Mouse (Mus musculus) layer of hippocampus, postnatal 25 days (tissue): Measurements from ENCODE around the gene Hoxd12. TPM values are rescaled to one million over a fixed set of nuclear protein-coding genes. Genes with fewer than 3 reads are reported as not detected.
A peak's percentile ranks its signal among the peaks of the same experiment; 100 is the strongest.

Experiments
- DNase-seq, 2 experiments: peaks; one replicate each; pipeline ENCODE4 v3.0.0; 2022; ENCODE audit warnings: mixed read lengths in 2 of 2, low spot score in 1 of 2; ENCODE audit errors: extremely low spot score in 1 of 2
- total RNA-seq, 2 experiments: library from RNA; stranded (reverse); gene quantifications; 2 replicates each; pipeline ENCODE4 v1.2.3; 2021

Hoxd12 gene
- not detected for total RNA-seq

DNA sequence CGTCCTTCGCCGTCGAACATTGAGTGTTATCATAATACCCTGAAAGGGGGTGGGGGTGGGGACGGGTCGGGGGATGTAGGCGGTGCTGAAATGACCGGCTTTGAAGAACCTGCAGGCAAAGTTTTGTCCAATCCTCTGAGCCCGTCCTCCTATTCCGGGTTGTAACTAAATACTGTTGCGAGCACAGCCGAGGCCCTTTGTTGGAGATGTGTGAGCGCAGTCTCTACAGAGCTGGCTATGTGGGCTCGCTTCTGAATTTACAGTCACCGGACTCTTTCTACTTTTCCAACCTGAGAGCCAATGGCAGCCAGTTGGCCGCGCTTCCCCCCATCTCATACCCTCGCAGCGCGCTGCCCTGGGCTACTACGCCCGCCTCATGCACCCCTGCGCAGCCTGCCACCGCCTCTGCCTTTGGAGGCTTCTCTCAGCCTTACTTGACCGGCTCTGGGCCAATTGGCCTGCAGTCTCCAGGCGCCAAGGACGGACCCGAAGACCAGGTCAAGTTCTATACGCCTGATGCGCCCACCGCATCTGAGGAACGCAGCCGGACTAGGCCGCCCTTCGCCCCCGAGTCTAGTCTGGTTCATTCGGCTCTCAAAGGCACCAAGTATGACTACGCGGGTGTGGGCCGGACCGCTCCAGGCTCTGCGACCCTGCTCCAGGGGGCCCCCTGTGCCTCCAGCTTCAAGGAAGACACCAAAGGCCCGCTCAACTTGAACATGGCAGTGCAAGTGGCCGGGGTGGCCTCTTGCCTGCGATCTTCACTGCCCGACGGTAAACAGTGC is at the start of gene Hoxd12:
Gene Hoxd12 (plus strand): TSS at position 133 of the 785 bp plus-strand sequence.
- no peak for DNase-seq

DNA sequence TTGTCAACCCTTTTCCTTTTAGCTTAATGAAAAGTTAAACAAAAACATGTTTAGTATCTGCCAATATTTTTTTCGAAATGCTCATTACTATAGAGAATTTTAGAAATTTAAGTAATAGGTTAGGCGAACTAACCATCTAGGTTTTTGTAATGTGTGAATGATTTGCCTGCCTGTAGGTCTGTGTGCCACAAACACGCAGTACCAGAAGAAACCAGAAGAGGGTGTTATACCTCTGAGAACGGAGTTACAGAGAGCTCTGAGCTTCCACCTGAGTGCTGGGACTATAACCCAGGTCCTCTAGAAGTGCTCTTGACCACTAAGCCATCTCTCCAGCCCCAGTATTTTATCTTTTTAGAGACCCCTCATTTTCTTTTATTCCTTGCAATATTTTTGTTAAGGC is 39.4 kb upstream of the Hoxd12 start:
- no peak for DNase-seq

DNA sequence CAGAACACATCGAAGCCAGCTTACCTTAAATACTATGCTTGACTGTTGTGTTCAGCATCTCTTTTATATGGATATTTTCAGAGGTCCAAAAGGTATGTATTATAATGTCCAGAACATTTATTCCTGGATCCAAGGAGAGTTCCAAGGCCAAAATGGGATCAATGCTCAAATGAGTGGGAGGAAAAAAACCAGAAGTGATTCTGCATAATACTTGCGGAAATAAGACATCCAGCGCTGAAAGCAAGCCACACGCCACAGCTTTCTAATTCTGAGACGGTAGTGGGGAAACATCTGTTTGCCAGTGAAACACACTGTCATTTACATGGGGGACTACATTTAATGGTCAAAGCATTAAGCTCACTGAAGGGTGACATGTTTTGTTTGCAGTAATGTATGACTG is 32.4 kb upstream of the Hoxd12 start:
- no peak for DNase-seq

DNA sequence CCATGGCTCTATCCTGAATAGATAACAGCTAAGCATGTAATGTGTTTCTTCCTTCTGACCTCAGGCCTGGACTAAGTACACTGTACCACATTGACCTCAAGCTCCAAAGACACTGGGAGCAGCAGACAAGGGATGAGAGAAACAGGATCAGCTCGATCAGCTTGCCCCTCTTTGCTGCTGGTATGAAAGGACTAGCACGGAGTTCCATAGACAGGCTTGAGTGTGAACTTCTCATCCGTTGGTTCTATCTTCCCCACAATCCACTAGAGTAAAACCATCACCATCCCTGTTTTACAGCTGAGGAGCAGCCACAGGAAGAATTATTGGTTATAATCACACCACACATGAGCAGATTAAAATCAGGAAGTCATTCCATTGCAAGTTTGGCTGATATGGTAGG is 29.2 kb upstream of the Hoxd12 start:
- no peak for DNase-seq

DNA sequence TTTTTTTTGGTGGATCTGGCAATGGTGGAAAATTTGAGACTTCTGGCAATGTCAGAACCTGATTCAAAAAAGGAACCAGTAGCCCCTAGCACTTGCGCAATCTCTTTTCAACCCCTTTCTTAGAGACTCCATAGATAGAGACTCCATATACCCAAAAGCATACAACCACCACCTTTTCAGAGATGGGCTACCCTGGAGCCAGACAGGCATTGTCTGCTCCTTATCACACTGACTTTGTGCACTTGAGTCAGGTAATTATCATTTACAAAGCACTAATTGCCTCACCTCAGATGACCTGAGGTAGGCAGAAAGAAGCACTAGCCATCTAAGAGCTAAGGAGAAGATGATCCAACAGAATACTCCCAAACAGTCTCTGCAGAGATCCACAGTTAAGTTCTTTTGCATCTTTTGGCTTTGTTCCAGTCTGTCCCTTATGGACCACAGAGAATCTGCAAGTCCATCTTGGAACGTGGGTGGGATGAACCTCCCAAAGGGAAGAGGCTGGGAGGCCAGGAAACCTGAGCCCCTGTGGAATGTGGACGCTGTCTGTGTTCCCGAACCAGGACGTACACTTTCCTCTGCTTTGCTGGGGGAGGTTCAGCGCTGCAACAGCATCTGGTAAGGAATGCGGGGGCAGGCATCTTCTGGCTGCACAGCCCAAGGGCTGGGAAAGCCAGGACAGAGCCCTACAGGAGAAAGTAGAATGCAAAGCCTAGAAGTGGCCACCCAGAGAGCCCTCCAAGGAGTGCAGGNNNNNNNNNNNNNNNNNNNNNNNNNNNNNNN is 27.5 kb upstream of the Hoxd12 start:
- no peak for DNase-seq

DNA sequence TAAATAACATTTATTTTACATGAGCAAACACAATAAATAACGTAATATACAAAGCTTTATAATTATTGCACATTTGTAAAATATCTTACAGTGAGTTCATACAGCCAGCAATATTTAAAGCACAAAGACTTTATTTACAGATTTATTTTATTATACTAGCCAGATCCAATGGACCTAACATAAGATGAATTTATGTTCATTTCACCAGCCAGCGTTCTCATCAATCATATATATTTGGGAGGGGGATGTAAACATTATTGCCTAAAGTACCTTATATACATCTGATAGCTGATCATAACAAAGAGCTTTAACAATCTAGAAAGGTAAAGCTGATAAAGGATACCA is 21.8 kb upstream of the Hoxd12 start:
- no peak for DNase-seq

DNA sequence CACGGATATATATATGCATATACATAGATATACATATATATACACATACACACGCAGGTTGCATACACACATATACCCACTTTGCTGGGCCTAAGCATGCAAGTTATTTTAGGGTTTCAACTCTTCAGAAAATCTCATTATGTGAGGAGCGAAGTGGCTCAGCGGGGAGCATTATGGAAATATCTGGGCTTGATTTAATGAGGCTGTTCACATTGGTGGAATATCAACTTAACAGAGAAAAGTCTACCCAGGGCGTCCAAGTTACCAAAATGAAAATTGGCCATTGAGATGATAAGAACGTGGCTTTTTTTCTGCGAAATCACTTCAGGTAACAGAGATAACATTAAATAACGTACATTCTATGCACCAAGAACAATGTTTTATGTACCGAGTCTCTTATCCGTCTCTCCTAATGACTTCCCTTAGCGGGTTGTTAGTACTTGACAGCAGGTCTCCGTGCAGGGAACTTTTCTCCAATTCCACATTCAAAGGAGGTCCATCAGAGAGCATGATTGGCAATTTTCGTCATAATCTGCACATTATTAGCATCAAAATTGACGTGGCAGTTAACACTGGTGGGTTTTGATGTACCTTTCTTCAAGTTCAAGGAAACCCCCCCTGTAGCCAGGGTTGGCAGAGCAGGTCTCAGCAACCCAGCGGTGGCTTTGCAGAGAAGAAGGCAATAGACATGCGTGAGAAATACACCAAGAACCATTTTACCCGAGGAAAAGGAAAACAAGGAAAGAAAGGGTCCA is 20.9 kb upstream of the Hoxd12 start:
- no peak for DNase-seq

DNA sequence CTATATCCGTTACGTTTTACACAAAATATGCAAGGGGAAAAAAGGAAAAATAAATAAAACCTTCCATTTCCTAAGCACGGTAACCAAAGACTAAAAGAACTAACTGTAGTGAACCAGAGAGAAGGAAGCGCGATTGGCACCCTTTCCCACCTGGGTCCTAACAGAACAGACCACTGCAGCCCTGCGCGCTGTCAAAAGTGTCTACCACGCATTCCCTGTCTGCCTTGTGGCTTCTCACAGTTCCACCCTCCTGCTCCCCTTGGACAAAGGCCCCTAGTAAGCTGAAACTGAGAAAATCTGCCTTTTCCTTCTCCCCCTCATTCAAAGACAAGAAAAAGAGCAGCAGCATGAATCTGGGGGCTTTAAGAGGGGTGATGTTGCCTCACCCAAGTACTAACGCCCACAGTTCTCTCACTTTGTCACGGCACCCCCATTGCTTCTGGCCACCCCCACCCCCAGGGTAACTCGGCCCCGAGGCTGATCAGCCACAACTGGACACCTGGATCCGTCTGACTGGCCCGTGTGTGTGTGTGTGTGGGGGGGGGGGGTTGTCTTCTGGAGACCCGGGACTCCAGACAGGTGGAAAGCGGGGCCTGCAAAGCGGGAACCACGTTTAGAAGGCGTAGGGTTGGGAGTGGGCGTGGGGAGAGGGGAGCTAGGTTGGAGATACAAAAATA is 19.9 kb upstream of the Hoxd12 start:
- DNase-seq: no peak

DNA sequence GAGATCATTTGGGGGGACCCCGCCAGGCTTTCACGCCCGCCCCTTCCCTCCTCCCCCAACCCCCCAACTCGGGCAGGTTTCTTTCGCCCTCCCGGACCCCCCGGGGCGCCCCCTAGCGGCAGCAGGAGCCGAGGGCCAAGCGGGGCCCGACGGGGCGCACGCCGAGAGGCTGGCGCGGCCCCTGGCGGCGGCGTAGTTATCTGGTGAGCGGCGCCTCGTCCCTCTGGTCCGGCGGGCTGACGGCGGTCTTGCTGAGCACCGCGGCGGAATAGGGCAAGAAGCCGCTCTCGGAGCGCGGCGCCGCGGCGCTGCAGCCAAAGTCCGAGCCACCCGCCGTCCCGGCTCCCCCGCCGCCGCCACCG is 19.4 kb upstream of the Hoxd12 start:
- DNase-seq: no peak

DNA sequence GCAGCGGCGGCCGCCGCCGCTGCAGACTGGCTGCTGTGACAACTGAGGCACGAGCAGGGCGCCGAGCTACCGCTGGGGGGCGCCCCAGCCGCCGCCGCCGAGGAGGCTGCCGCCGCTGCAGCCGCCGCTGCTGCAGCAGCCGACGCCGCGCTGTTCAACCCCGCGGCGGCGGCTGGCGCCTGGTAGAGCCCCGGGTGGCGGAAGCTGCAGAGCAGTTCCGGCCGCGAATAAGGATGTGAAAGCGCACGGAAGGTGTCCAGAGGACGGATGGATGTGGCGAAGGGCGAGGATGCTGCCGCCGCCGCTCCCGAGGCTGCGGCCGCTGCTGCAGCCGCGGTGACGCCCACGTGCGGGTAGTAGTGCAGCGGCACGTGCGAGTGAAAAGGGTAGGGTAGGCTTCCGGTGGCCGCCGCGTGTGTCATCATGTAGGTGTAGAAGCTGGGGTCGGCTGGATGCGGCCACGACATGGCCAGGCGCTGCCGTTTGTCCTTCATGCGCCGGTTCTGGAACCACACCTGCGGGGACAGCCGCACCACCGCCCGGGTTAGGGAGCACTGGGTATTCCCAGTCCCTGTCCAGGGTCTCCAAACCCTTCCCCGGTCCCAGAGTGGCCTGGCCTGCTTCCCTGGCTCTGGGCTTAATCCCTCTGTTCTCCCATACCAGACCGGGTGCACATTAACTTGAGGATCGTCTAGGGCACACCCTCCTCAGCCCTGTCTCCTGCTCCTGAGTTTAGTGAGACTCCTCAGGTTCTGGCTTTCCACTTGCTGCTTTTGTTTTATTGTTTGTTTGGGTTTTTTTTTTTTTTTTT is 18.8 kb upstream of the Hoxd12 start:
- no peak for DNase-seq

DNA sequence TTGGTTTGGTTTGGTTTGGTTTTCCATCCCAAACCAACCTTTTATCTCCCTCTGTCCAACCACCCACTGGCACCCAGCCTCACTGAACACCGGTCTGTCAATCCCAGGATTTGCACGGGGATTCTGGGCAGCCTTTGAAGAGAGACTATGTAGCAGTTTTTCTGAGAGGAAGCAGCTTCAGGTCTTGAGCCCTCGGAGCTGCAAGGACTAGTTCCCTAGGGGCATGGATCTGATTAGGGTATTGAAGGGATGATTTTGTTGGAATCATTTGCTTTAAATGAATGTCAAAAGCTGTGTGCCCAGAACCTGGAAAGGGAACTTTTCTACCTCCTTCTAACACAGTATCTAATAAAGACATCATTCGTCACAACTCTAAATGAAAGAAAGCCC is 18.2 kb upstream of the Hoxd12 start:
- no peak for DNase-seq

DNA sequence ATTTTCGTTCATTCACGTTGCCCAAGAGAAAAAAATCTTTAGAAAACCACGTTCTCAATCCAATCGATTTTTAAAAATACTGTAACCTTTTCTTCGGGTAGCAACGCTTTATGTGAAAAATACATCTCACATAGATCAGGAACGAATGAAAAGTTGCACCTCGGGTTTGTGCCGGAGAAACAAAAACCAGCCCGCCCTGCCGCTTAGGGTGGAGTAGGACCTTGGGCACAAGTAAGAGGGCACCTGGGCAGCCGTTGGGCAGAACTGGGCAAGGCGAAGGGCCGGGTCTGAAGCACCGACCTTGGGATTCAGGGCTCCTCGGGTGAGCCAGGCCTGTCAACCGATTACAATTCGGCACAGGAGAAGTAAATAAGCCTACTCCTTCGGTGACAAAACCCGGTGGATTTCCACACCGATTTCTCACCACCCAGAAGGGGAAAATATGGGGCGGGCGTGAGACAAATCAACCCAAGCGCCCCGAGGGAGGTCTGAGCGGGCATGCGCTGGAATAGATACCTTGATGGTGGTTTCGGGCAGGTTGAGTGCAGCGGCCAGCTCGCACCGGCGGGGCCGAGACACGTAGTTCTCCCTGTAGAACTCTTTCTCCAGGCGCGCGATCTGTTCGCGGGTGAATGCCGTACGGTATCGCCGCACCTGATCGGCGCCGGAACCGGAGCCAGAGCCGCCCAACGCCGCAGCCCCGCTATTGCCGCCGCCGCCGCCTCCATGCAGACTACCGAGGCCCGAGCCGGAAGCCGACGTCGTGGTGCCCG is 17.4 kb upstream of the Hoxd12 start:
- DNase-seq: no peak

DNA sequence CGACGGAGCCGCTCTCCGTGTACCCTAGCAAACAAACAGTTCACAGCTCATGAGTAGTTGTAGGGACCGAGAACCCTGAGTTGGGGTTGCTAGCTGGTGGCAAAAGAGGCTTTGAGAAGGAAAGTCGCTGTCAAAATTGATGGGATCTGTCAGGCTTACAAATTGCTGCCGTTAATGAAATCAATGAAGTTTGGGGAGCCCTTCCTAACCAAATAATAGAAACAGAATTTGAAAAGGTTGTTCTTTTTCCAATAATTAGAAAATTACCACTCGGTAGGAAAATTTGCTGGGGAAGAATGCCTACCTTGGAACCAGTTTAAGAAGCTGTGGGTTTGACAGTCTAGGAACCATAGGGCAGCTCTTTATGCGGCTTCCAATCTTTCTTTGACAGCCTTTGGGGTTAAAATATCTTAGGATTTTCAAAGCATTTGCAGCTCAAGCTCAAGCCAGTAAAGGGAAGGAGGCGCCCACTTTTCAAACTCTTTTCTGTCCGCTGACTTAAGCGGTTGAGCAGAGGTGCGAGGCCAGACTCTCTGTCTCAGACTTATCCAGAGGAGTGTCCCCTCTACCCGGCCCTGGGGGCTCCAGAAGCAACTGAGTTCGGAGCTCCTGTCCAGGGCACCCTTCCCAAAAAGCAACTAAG is 16.7 kb upstream of the Hoxd12 start:
- DNase-seq: no peak

DNA sequence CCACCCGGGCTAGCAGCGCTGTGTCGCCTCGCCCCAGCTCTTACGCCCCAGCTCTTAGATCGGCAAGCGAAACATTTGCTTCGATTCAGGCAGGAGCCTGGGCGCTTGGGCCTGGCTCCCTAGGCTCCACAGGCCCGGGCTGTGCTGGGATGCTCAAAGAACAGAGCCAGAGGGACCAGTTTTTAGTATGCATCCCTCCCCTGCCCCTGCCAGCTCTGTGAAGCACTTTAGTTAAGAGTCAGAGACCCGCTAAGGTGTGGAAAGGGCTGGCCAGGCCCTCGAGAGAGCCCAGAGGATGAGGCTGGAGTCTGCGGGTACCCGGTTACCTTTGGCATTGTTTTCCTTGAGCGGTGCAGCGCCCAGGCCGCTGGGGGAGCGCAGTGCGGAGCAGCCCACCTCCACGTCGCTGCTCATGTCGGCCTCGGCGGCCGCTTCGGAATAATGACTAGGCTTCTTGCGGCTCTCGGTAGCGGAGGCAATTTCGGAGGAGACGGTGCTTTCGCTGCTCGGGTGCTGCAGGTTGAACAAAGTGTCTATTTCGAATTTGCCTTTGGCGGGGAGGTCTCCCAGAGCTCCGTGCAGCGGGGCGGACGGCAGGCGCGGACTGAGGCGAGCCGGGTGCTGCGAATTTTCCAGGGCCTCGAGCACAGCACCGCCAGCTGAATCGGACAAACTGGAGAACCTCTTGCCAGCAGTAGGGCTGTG is 16.0 kb upstream of the Hoxd12 start:
- DNase-seq: no peak

DNA sequence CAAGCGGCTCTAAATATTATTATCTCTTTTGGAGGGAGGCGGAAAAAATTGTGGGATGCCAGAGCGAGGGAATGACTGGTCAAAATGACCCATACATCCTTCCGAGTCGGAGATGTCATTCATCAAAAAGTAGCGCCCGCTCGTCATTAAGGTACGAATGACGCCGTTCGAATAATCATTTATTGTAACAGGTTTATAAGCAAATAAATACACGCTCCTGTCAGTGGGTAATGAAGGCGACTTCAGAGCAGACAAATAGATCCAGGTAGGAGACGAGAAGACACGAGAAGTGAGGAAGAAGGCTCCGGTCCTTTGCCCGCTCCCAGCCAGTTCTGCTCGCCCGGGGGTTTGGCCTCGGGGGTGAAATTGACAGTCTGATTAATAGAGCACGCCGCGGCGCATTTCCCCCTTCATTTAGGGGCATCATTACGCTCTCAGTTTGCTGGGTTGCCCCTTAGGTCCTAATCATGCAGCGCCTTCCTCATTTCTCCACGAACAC is 15.3 kb upstream of the Hoxd12 start, which contains the start of gene Evx2:
Gene Evx2 (minus strand): TSS at position 51 of the 499 bp plus-strand sequence.
- no peak for DNase-seq

DNA sequence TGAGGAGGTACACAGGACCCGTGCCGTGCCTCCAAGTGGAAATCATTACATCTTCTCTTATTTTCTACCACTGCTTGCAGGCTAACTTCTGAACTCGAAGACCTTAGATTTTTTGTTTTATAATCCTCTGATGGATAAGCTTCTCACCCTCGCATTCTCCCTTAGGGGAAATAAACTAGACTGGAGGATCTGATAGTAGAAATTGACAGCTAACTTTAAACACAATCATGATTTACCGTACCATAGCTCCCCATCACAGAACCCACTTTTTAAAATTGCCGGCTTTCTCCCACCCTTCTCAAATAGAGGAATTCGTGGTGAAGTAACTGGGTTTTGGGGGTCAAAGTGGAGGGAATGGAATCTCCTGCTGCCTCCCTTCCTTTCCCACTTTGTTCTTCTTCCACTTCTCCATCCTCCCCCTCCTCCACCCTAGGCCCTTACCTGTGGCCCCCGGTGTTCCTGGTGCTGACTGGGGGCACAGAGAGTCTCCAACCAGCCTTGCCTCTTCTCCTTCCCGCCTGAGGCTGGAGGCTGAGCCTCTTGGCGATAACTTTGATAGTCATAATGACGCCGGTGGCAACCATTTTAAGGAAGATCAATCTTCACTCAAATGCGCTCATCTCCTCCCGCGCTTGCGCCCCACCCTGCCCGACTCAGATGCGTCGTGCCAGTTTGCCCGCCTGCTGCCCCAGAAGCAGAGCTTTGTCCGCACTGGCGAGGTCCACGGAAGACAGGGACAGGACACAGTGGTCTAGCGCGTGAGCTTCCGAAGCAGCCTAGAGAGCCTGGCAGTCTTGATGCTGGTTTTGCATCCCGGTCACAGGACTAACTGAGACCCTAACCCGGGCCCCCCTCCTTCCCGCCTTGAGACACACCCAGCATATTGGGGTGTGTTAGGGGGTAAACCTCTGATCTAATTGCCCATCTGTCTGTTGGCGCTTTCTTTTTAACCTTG is 14.1 kb upstream of the Hoxd12 start:
- no peak for DNase-seq

DNA sequence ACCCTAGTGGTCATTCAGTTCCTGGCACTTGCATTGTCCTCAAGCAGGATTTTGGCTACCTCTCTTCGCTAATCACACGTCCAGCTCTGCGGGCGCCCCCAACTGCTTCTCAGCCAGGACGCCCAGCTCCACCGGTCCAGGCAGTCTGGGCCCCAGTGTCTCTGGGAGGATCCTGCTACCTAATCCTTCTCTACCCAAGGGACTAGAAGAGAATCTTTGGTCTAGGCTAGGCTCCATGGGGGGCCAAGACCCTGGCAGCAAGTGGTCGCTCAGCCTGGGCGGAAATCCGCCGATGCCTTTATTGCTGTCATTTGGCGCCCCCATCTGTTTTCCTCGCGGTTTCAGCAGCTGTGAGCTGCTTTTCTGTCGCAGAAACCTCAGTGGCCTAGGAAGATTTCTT is 13.1 kb upstream of the Hoxd12 start:
- peak in 1 of 2 experiments; percentile 61 for DNase-seq
